Mouse (Mus musculus) ES-E14 (cell line): ENCODE measurements around the gene Eif5. TPM values are rescaled to one million over a fixed set of nuclear protein-coding genes. Genes with fewer than 3 reads are reported as not detected.

Source experiments
- DNase-seq: peaks from one replicate; pipeline ENCODE4 v3.0.0-alpha.2; 2013; ENCODE audit warnings: low read depth, low spot score
- H3K27ac ChIP-seq: 2 replicates; pipeline ENCODE4 v1.5.1; 2012; ENCODE audit warnings: low read depth, mild to moderate bottlenecking, low read length, moderate library complexity, mixed read lengths; ENCODE audit not compliant: poor library complexity, insufficient read depth, severe bottlenecking
- H3K36me3 ChIP-seq: 2 replicates; pipeline ENCODE4 v1.6.1; 2012; ENCODE audit warnings: mild to moderate bottlenecking, low read length, moderate library complexity, mixed read lengths; ENCODE audit not compliant: control insufficient read depth, poor library complexity, insufficient read depth, severe bottlenecking
- H3K4me1 ChIP-seq, 2 experiments: fragments of 150-350 bp in 1 of 2; sonication (generic) in 1 of 2; 2 replicates each; pipeline ENCODE4 v1.6.1; 2012; ENCODE audit warnings: low read length in 2 of 2, mild to moderate bottlenecking in 1 of 2, mixed read lengths in 1 of 2; ENCODE audit not compliant: control insufficient read depth in 2 of 2, insufficient read depth in 2 of 2, poor library complexity in 1 of 2
- H3K4me3 ChIP-seq, 2 experiments: fragments of 150-350 bp in 1 of 2; sonication (generic) in 1 of 2; 2 replicates each; pipeline ENCODE4 v1.5.1; 2012; ENCODE audit warnings: low read length in 2 of 2, low read depth in 1 of 2, mild to moderate bottlenecking in 1 of 2, mixed read lengths in 1 of 2; ENCODE audit not compliant: insufficient read depth in 1 of 2, poor library complexity in 1 of 2, severe bottlenecking in 1 of 2
- H3K9ac ChIP-seq: 2 replicates; pipeline ENCODE4 v1.6.1; 2012; ENCODE audit warnings: low read depth, mild to moderate bottlenecking, low read length, mixed read lengths; ENCODE audit not compliant: poor library complexity, insufficient read depth, severe bottlenecking
- H3K9me3 ChIP-seq: fragments of 150-350 bp; sonication (generic); 2 replicates; pipeline ENCODE4 v1.6.1; 2012; ENCODE audit warnings: low read depth, mild to moderate bottlenecking, low read length; ENCODE audit not compliant: control insufficient read depth, insufficient read depth
- CHD2 ChIP-seq: IDR thresholded peaks from 2 replicates; pipeline ENCODE4 v1.6.1; 2014; ENCODE audit warnings: mild to moderate bottlenecking, low read depth, low read length, inconsistent platforms
- HCFC1 ChIP-seq: IDR thresholded peaks from 2 replicates; pipeline ENCODE4 v1.6.1; 2012; ENCODE audit warnings: low read length, inconsistent platforms, borderline replicate concordance; ENCODE audit not compliant: insufficient read depth
- MAFK ChIP-seq: IDR thresholded peaks from 2 replicates; pipeline ENCODE4 v1.6.1; 2014; ENCODE audit warnings: mild to moderate bottlenecking, low read depth, low read length, inconsistent platforms; ENCODE audit not compliant: insufficient read depth
- ZC3H11A ChIP-seq: IDR thresholded peaks from 2 replicates; pipeline ENCODE4 v1.6.1; 2012; ENCODE audit warnings: low read depth, mild to moderate bottlenecking, inconsistent platforms, low read length, borderline replicate concordance
- ZNF384 ChIP-seq: IDR thresholded peaks from 2 replicates; pipeline ENCODE4 v1.6.1; 2012; ENCODE audit warnings: low read depth, low read length, inconsistent platforms
- in situ Hi-C, 2 experiments: fragments of 600-800 bp; cut with MboI; formaldehyde crosslinking; loops; one replicate each; pipeline ENCODE4 v1.15.1; 2025; ENCODE audit warnings: low sequenced_read_pairs in 2 of 2, inconsistent platforms in 1 of 2; ENCODE audit not compliant: unreplicated experiment in 2 of 2
- total RNA-seq: library from RNA; depleted of rRNA; stranded (reverse); fragments of 300-350 nt; gene quantifications from 2 replicates; pipeline ENCODE4 v1.2.3, GENCODE M21; 2012

Eif5 gene
- total RNA-seq, 1 experiment: 269 TPM

GRCm38 (mm10) chr12:111518391-111518790 is 19.4 kb upstream of the Eif5 start:
- Histone ChIP-seq H3K9me3 (no peaks in the 10 kb centered on the region), H3K36me3 (no peaks in the 10 kb centered on the region), H3K27ac (no peak overlapping the region), H3K4me3 (no peak overlapping the region), H3K4me1 (peaks cover 0 to 4% of the 10 kb centered on the region in 2 experiments; a peak in 2 of 4 replicates), H3K9ac (no peak overlapping the region)
- TF ChIP-seq CHD2: no peak
- DNase-seq: no peak
- in situ Hi-C loops: no loop called here

GRCm38 (mm10) chr12:111519821-111520220 is 18.0 kb upstream of the Eif5 start:
- DNase-seq: no peak
- no peak overlapping the region for H3K27ac ChIP-seq
- in situ Hi-C loops: no loop called here
- no peaks in the 10 kb centered on the region for H3K36me3 ChIP-seq
- no peak for TF ChIP-seq MAFK
- TF ChIP-seq CHD2: no peak
- no peak overlapping the region for H3K4me3 ChIP-seq
- H3K9ac ChIP-seq: no peak overlapping the region
- H3K4me1 ChIP-seq: peaks cover 0 to 2% of the 10 kb centered on the region in 2 experiments; a peak in 1 of 4 replicates
- no peaks in the 10 kb centered on the region for H3K9me3 ChIP-seq

GRCm38 (mm10) chr12:111520994-111521393 is 16.8 kb upstream of the Eif5 start:
- DNase-seq: no peak
- Histone ChIP-seq H3K27ac (no peak overlapping the region), H3K4me1 (no peaks in the 10 kb centered on the region), H3K9ac (no peak overlapping the region), H3K36me3 (no peaks in the 10 kb centered on the region), H3K9me3 (no peaks in the 10 kb centered on the region), H3K4me3 (no peak overlapping the region)
- TF ChIP-seq CHD2: no peak
- in situ Hi-C loops: no loop called here

GRCm38 (mm10) chr12:111524469-111524868 is 13.3 kb upstream of the Eif5 start:
- DNase-seq: no peak
- Histone ChIP-seq H3K27ac (no peak overlapping the region), H3K4me3 (no peak overlapping the region), H3K9ac (no peak overlapping the region), H3K36me3 (no peaks in the 10 kb centered on the region), H3K9me3 (no peaks in the 10 kb centered on the region), H3K4me1 (no peaks in the 10 kb centered on the region)
- in situ Hi-C loops: no loop called here
- no peak for TF ChIP-seq MAFK

DNA sequence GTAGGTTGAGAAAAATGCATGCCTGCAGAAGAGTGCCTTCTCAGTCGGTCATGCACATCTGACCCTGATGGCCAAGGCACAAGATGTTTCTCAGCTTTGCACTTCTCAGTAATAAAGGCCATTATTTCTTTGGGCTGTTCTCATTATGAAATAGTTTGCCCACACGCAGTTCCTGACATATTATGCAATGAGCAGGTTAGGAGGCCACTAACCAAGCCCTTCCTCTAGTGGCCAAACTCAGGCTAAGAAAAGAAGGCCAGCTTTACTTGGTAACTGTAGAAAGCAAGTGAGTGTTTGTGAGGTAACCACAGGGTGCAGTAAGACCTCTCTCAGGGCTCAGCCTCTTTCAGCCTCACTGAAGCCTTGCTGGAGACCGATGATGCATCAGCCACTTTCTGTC is 12.9 kb upstream of the Eif5 start:
- H3K9me3 ChIP-seq: no peaks in the 10 kb centered on the region
- H3K36me3 ChIP-seq: no peaks in the 10 kb centered on the region
- TF ChIP-seq HCFC1 (no peak), ZNF384 (no peak), ZC3H11A (no peak), CHD2 (no peak), MAFK (no peak)
- no peak overlapping the region for H3K4me3 ChIP-seq
- in situ Hi-C loops: loop anchor here in 1 of 2 experiments (25.0 kb wide), 1 partner anchor 838 kb away; the partner anchor contains the start of gene 1700001K19Rik
- no peaks in the 10 kb centered on the region for H3K4me1 ChIP-seq
- H3K27ac ChIP-seq: no peak overlapping the region
- H3K9ac ChIP-seq: no peak overlapping the region
- DNase-seq: no peak
